Mouse (Mus musculus): Measurements from ENCODE around the gene Cfl1.

- no peak for TF ChIP-seq POLR2A (IDR thresholded peaks at IDR 0.05; ENCODE audit: borderline replicate concordance, control insufficient read depth, low read depth, low read length)
- no peak for TF ChIP-seq CTCF (IDR thresholded peaks at IDR 0.05; ENCODE audit: control insufficient read depth, insufficient read depth, low read length)
These were observed 4.9 kb upstream of the Cfl1 start for GRCm38 (mm10) chr19:5485371-5485770.

Data from bone marrow, adult 2 months (tissue).